Mouse (Mus musculus) urinary bladder, postnatal 0 days (tissue): ENCODE data around the gene Mterf1b. TPM values are rescaled to one million over a fixed set of nuclear protein-coding genes. Genes with fewer than 3 reads are reported as not detected.

Experiments
- polyA plus RNA-seq: library from polyadenylated mRNA; unstranded; fragments of >200 nt; fragmentation: Nextera tagmentation; extraction: Ambion mirVana; gene quantifications from 2 replicates; pipeline ENCODE4 v1.2.1, GENCODE M21; 2015

The Mterf1b gene
- polyA plus RNA-seq: 1.3 and 1.4 TPM in 2 replicates

GRCm38 (mm10) chr5:4191671-4192480 is at the start of gene Mterf1b:
TSS of gene Mterf1b (plus strand) at chr5:4192367.

Other genes with a start within 250 kb of the Mterf1b start
- 80.2 and 175 TPM in 2 replicates for gene Cyp51, start 87.6 kb upstream of the Mterf1b start, polyA plus RNA-seq